Mouse (Mus musculus): Measurements from ENCODE around the gene Zbtb34. TPM values are rescaled to one million over a fixed set of nuclear protein-coding genes. Genes with fewer than 3 reads are reported as not detected.

The Zbtb34 gene
- polyA plus RNA-seq, 1 experiment from 2014 or later, result 10.8 TPM

DNA sequence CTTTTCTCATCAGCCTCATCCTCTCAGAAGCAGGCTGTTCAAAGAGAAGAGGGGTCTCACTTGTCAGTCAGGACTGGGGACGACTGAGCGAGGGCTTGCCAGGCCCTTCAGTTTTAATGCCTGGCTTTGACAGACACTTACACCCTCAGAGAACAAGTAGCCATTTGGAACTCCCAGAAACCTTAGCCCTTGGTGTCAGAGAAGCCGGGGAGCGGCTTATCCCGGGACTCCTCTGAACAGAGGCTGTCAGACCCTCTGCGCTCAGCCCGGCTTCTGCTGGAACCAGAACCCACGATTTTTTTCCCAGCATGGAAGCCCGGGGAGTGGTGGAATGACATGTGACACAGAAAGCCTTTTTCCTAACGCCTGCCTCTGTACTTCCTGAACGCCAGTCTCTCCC is 6.1 kb upstream of the Zbtb34 start:
- Histone ChIP-seq H3K27ac (ENCODE audit: low read depth) (no peak overlapping the region), H3K9ac (no peak overlapping the region), H3K27me3 (ENCODE audit: insufficient read depth, low read length) (no peaks in the 10 kb centered on the region), H3K9me3 (ENCODE audit: low read depth, low read length) (no peaks in the 10 kb centered on the region), H3K36me3 (ENCODE audit: insufficient read depth) (no peaks in the 10 kb centered on the region), H3K4me3 (ENCODE audit: low read depth, low read length) (no peak overlapping the region), H3K4me2 (no peak overlapping the region), H3K4me1 (ENCODE audit: insufficient read depth) (peaks cover 9% of the 10 kb centered on the region)
- no peak for TF ChIP-seq CTCF (IDR thresholded peaks at IDR 0.05; ENCODE audit: low read depth)
- DNase-seq, result no peak
- WGBS, result 51% methylated on average over 11 of the region's 11 CpGs
- ATAC-seq (ENCODE audit: insufficient read depth), result no peak

DNA sequence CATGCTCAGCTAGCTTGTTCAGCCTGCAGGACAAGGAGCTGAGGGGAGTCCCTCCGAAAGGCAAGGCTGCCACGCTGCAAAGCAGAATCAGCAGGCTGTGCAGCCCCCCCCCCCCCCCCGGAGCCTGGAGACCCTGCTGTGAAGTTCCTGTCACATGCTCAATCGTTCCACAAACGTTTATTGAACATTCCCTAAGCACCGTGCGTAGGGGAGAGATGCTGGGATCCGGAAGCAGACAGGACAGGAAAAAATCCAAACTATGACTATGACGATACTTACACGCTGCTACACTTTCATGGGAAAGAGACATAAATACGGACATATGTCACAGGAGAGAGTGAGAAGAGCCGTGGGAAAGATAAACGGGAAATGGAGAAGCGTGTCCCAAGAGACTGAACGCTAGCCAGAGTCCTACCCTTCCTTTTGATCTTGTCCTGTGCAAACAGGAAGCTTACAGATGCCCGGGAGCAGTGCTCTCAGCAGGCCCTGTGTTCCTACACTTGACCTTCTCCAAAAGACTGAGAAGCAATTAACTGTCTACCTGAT is 5.0 kb upstream of the Zbtb34 start:
- whole genome bisulfite sequencing, result under 1% methylated on average over 16 of the region's 16 CpGs

DNA sequence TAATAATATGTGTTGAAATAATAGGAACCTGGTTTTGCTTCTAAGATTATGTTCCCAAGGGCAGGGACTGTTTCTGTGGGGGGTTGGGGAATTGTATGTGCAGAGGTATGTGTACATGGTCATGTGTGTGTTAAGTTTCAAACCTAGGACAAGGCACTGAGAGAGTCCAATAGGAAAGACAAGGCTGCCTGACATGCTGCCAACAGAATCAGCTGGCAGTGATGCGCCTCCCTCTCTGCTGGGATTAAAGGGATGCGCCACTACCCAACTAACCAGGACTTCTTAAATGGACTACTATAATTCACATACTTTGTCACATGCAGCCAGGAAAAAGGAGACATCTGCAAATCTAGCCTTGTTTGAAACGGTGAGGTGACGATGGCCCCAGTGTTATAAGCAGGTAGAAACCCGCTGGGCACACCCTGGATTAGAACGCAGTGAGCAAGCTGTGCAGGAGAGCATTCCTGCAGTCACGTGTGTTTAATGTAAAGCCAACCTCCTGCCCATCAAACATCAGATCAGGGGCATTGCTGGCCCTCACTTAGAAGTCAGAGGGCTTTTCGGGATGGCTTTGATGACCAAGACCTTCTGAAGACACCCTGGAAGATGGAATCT is 4.0 kb upstream of the Zbtb34 start:
- Histone ChIP-seq H3K27me3 (ENCODE audit: insufficient read depth, low read length) (no peaks in the 10 kb centered on the region), H3K9ac (no peak overlapping the region), H3K27ac (ENCODE audit: low read depth) (no peak overlapping the region), H3K36me3 (ENCODE audit: insufficient read depth) (no peaks in the 10 kb centered on the region), H3K4me1 (ENCODE audit: insufficient read depth) (peaks cover 9% of the 10 kb centered on the region), H3K4me3 (ENCODE audit: low read depth, low read length) (no peak overlapping the region), H3K9me3 (ENCODE audit: low read depth, low read length) (no peaks in the 10 kb centered on the region), H3K4me2 (peak overlapping the region; percentile 57; the same call in 1 of the 2 replicates)
- WGBS, result 41% methylated on average over 8 of the region's 8 CpGs
- TF ChIP-seq CTCF (IDR thresholded peaks at IDR 0.05; ENCODE audit: low read depth), result no peak
- ATAC-seq (ENCODE audit: insufficient read depth) (no peak), DNase-seq (no peak)

More for the DNA sequence above, 5.0 kb upstream of the Zbtb34 start:
- ATAC-seq (ENCODE audit: insufficient read depth) (peak; percentile 21; the same call in 1 of the 2 replicates), DNase-seq (peak; percentile 51)
- Histone ChIP-seq H3K36me3 (ENCODE audit: insufficient read depth) (no peaks in the 10 kb centered on the region), H3K4me2 (peak overlapping the region; percentile 57), H3K27me3 (ENCODE audit: insufficient read depth, low read length) (no peaks in the 10 kb centered on the region), H3K4me3 (ENCODE audit: low read depth, low read length) (peak overlapping the region; percentile 17; the same call in 1 of the 2 replicates), H3K27ac (ENCODE audit: low read depth) (no peak overlapping the region), H3K4me1 (ENCODE audit: insufficient read depth) (peaks cover 9% of the 10 kb centered on the region), H3K9me3 (ENCODE audit: low read depth, low read length) (no peaks in the 10 kb centered on the region), H3K9ac (peak overlapping the region; percentile 36; the same call in 1 of the 2 replicates)
- TF ChIP-seq CTCF (IDR thresholded peaks at IDR 0.05; ENCODE audit: low read depth), result no peak

DNA sequence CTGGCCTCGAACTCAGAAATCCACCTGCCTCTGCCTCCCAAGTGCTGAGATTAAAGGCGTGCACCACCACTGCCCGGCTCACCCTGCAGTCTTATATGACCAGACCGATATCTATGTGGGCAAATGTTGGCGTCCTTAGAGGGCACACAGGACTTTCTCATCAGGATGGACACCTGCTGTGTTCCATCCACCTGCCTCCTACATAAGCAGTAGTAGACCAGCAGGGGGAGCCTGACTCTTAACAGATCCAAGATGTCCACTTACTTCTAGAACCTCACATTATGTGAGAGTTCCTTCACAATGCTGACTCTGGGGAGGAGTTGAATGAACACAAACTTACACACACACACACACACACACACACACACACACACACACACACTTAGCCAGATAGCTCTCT is 1.8 kb upstream of the Zbtb34 start:
- no peak overlapping the region for H3K27ac ChIP-seq (ENCODE audit: low read depth)
- H3K4me2 ChIP-seq, result no peak overlapping the region
- H3K27me3 ChIP-seq (ENCODE audit: insufficient read depth, low read length), result no peaks in the 10 kb centered on the region
- DNase-seq, result peak; percentile 74
- ATAC-seq (ENCODE audit: insufficient read depth), result no peak
- 47% methylated on average over 5 of the region's 5 CpGs for WGBS
- H3K9ac ChIP-seq, result no peak overlapping the region
- H3K4me3 ChIP-seq (ENCODE audit: low read depth, low read length), result no peak overlapping the region
- peak; percentile 76 for TF ChIP-seq CTCF (IDR thresholded peaks at IDR 0.05; ENCODE audit: low read depth)
- H3K4me1 ChIP-seq (ENCODE audit: insufficient read depth), result peaks cover 10% of the 10 kb centered on the region; the same call in 1 of the 2 replicates
- no peaks in the 10 kb centered on the region for H3K9me3 ChIP-seq (ENCODE audit: low read depth, low read length)
- H3K36me3 ChIP-seq (ENCODE audit: insufficient read depth), result no peaks in the 10 kb centered on the region

DNA sequence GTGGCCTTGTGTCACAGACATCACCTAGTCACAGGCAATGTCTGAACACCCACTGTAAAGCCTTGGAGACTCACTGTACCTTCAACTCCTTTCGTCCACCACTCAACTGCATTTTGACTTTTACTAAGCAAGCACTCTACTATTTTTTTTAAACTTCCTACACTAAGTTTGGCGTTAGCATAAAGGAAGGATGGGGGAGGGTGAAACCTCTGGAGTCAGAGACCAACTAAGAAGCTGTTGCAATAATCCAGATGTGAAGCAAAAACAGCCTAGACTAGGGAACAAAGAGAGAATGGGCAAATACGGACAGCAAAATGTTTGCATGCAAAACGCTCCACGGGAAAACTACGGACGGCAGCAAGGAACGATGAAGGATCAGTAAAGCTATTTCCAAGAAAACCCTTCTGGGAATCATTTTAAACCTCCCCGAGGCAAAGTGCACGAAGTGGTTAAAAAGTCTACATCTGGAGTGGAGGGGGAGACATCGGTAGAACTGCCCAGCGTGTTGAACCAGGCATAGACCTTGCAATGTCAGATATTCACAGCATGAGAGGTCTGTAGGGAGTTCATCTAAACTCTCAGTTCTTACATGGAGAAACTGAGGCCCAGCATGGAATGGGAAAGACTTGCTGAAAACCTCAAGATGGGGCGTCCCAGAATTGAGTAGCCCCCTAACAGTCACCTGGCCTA is 898 bp downstream of the Zbtb34 start:
- H3K36me3 ChIP-seq (ENCODE audit: insufficient read depth), result peaks cover 19% of the 10 kb centered on the region; the same call in 1 of the 2 replicates

DNA sequence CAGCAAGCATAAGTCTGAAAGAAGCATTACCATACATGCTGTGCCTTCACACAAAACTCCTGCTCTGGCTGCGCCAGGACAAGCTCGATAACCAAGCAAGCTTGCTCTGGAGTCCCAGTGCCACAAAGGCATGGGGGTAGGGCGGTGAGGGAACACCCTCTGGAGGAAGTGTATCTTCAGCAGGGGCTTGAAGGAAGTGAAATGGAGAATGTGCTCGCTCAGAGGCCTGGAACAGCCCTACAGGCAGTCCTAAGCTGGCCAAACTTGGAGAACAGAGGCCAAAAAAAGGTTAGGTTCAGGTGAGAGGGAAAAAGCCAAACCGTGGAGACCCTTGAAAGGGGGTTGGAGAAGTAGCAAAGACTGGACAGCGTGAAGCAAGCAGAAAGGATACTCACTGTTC is 1.8 kb downstream of the Zbtb34 start:
- no peaks in the 10 kb centered on the region for H3K27me3 ChIP-seq (ENCODE audit: insufficient read depth, low read length)
- ATAC-seq (ENCODE audit: insufficient read depth) (no peak), DNase-seq (peak; percentile 49)
- H3K27ac ChIP-seq (ENCODE audit: low read depth), result 0 out of 2 replicates have a peak overlapping the region, but pooled peaks have one; percentile 1
- no peaks in the 10 kb centered on the region for H3K9me3 ChIP-seq (ENCODE audit: low read depth, low read length)
- H3K36me3 ChIP-seq (ENCODE audit: insufficient read depth), result peaks cover 19% of the 10 kb centered on the region; the same call in 1 of the 2 replicates
- WGBS, result 38% methylated on average over 6 of the region's 6 CpGs
- H3K9ac ChIP-seq, result peak overlapping the region; percentile 92
- 0 out of 2 replicates have a peak, but pooled peaks cover 4% of the 10 kb centered on the region for H3K4me1 ChIP-seq (ENCODE audit: insufficient read depth)
- peak overlapping the region; percentile 98 for H3K4me3 ChIP-seq (ENCODE audit: low read depth, low read length)
- peak overlapping the region; percentile 90 for H3K4me2 ChIP-seq
- TF ChIP-seq CTCF (IDR thresholded peaks at IDR 0.05; ENCODE audit: low read depth), result no peak

More for the DNA sequence above, 898 bp downstream of the Zbtb34 start:
- no peak for TF ChIP-seq CTCF (IDR thresholded peaks at IDR 0.05; ENCODE audit: low read depth)
- Histone ChIP-seq H3K4me2 (peak overlapping the region; percentile 90), H3K4me3 (ENCODE audit: low read depth, low read length) (peak overlapping the region; percentile 98), H3K27me3 (ENCODE audit: insufficient read depth, low read length) (no peaks in the 10 kb centered on the region), H3K9me3 (ENCODE audit: low read depth, low read length) (no peaks in the 10 kb centered on the region), H3K4me1 (ENCODE audit: insufficient read depth) (0 out of 2 replicates have a peak, but pooled peaks cover 4% of the 10 kb centered on the region), H3K9ac (peak overlapping the region; percentile 92), H3K27ac (ENCODE audit: low read depth) (peak overlapping the region; percentile 76)
- ATAC-seq (ENCODE audit: insufficient read depth) (no peak), DNase-seq (peak; percentile 60)
- 4% methylated on average over 13 of the region's 13 CpGs for WGBS
